Mouse (Mus musculus) liver, embryonic 14.5 days (tissue): ENCODE results near the gene Tex2.

ENCODE experiments used
- CTCF ChIP-seq: IDR thresholded peaks from 2 replicates; pipeline ENCODE4 v1.5.1; 2016; ENCODE audit warnings: antibody characterized with exemption, low read depth, control low read depth
- EP300 ChIP-seq: IDR thresholded peaks from 2 replicates; pipeline ENCODE4 v1.6.1; 2016; ENCODE audit warnings: antibody characterized with exemption, low read depth

DNA sequence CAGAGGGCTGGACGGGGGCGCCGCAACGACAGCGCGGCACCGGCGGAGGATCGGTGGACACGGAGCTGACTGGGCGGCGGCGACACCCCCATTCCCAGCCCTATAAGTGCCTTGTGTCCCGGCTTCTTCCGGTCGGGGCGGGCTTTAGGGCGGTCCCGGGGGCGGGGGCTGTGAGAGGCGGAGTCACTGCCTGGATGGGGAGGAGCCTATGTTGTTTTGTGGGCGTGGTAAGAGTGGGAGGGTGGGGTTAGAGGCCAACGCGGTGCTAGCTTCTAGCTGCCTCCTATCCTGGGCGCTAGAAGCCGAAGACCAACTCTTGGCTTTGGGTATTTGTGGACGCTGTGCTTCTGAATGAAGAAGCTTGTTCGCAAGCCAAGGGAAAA, 125.5 kb downstream of the Tex2 start, which contains the start of gene Ern1:
- TF ChIP-seq EP300: no peak
- no peak for TF ChIP-seq CTCF
